Mouse (Mus musculus) spleen, postnatal 14 days (tissue): ENCODE data around the gene Eci3.
"Not testable (repeated sequence)": the region's sequence is repeated elsewhere in the genome, so short reads cannot be mapped to it uniquely, and the experiment has no call there.

ENCODE experiments used
- DNase-seq, 2 experiments: peaks; one replicate each; pipeline ENCODE4 v3.0.0; 2021 to 2022; ENCODE audit warnings: low spot score in 2 of 2

Gene Eci3

DNA sequence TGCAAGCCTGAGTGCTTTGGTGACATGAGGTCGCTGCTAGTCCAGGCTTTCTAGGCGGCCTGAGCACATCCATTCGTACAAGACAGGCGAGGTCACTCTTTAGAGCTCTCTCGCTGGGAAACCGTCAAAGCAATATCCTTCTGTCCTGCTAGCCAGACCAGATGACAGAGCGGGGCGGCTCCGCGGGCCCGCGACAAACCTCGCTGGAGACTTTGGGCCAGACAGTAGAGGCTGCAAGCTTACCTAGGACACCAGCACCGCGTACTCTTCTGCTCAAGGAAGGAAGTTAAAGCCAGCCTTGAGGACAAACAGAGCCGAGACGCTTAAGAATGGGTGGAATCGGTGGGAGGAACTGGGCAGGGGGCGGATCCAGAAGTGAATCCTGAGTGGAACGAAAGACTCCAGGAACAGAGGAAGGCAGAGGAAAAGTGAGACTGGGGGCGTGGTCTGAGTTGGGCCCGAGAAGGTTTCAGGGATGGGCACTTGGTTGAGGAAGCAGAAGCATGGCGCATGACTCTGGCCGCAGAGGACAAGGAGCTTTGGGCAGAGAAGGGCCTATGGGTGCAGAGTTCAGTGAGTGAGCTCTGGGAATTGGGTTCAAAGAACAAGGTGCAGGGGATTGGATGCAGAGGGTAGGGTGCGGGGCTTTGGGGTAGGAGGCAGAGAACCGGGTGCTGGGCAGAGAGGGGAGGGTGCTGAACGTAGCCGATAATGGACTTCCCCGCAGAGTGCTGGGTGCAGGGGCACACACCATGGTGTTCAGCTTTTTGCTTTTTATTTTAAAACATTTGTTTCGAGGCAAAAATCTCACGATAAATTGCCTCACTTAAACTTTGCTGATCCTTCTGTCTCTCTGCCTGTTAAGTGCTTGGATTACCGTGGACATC is at the start of gene Eci3:
TSS of gene Eci3 (minus strand) at position 300 of the 887 bp plus-strand sequence.
- no peak for DNase-seq

DNA sequence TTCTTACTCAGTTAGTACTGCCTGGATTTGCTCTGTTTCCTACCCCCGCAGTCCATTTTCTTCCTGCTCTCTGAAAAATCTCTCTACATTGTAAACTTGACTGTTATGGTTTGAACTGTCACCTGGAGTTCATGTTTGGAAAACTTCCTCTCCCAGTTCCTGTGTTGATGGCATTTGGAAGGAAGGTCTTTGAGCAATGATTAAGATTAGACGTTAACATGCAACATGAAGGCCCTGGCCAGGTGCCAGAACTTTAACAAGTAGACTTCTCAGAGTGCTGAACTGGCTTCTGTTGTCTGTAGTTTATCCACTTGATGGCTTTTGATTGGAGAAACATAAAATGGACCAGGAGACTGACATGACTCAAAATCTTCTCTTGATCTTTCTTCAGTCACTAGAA is 32.3 kb upstream of the Eci3 start:
- no peak for DNase-seq

DNA sequence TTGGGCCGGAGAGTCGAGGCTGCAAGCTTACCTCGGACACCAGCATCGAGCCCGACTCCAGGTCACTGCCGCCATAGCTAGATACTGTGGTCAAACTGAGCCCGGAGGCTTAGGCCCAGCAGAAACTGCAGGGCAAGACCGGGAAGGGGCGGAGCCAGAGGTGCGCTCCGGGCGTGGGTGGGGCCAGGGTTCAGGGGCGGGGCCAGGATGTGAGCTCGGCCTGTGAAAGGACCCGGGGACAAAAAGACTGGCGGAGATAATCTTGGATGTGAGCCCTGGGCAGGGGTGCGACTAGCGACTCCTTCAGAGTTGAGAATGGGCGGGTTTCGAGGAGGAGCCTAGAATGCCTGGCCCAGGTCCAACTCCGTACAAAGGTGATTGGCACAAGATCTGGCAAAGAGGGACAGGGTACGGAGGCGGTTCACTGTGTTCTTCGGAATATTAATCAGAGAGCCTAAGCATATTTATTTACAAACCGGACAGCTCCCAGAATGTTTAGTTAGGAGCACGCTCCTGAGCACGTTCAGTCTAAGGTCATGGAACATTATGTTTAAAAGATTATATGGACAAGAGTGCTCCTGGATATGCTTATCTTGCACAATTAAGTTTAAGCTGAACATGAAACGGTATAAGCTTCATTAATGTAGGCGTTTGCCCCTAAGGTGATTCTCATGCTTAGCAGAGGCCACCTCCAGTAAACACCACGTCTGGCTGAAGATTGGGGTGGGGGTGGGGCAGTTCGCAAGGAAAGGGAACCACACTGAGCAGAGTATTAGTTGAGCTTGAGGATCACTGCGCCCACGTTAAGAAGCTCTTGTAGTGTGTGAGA is 30.6 kb upstream of the Eci3 start:
- DNase-seq: peak; percentile 89 to 91

DNA sequence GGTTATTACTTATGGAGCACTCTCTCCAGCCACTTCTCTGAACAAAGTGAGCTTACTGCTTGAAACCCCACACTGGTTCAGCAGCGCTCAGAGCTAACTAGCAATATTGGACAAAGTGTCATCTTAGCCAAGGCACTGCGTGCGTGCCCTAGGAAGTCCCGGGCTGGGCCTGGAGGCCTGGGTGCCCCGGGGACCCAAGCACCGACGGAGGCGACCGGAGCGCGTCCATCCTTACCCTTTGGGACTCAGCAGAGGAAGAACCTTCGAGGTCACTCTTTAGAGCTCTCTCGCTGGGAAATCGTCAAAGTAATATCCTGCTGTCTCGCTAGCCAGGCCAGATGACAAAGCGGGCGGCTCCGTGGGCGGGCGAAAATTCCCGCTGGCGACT is 30.0 kb upstream of the Eci3 start:
- DNase-seq: no peak

DNA sequence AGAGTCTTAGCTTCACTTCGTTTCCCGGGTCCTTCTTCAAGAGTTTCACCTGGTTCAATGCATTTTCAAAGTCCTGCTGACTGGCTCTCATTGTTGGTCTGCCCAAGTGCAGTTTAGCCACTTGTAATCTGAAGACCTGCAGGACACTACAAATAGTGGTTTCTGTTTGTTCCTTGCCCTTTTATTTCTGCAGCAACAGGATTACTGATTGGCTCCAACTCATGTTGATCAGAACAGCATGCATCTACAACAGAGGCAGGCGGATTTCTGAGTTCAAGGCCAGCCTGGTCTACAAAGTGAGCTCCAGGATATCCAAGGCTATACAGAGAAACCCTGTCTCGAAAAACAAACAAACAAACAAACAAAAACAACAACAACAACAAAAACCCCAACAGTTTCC is 29.5 kb upstream of the Eci3 start:
- no peak for DNase-seq

DNA sequence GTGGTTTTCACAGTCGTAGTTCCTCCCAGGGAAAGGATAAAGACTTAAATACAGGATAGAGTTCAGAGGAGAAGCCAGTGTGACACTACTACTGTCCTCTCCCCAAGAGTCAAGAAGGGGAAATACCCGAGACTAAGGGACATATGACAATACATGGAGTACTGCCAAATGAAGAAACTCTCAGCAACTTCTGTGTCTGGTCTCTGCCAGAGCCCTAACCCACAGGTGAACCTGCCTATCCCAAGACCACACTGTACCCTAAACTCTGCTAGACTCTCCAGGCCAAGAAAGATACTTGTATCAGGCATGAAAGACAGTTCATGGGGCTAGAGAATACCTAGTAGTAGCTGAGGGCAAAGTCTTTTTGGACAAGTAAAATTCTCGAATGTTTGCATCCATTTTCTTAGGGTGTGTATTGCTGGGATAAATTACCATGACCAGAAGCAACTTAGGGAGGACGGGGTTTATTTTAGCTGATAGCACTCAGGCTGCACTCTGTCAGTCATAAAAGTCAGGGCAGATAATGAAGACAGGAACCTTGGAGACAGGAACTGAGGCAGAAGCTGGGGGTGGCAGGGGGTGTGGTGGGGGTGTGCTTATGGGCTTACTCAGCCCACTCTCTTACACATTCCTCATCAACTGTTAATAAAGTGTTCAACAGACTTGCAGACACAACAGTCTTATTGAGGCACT is 28.1 kb upstream of the Eci3 start:
- DNase-seq: no peak

DNA sequence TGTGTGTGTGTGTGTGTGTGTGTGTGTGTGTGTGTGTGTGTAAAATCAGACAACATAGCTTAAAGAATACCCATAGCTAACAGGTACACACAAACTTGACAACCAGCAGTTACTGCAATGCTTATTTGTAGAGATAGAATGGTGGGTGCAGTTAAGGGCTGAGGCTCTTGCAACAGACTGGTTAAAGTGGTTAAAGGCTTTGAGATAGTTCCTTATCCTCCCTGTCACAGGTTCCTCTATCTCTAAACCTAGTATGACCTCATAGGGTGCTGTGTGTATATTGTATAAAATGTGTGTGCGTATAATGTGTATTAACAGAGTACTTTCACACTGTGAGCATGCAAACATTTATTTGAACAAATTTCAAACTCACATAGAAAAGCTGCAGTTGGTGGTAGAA is 19.9 kb upstream of the Eci3 start:
- not testable (repeated sequence) for DNase-seq

DNA sequence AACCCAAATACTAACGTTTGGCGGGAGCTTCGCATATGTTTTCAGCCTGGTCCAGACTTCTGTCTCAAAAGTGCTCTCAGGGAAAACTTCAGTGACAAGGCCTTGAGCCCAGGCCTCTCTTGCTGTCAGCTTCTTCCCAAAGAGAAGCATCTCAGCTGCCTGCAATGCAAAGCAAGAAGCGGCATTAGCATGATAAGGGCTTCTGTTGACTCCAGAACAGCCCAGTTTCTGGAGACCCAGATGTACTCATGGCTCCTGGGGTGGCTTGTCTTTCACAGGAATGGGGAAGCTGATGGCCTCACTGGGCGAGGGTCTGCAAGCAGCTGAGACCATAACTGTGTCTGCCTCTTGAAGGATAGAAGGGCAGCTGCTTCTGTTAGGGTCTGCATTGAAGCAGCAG is 15.0 kb upstream of the Eci3 start:
- DNase-seq: not testable (repeated sequence)

DNA sequence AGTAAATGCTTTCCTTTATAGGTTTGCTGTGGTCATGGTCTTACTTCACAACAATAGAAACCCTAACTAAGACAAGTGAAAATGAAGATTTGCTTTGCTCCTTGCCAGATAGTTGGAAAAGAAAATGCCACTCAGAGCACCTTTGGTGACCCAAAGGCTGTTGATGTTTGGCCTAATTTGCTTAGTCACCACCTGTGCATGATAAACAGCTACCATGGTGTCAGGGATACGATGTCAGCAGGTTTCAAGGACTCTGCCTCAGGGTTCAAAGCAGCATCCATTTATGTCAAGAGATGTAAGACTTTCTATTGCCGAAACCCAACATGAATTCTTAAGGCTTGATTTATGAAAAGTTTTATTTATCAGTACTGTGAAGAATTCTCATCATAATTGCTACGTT is 13.8 kb upstream of the Eci3 start:
- DNase-seq: no peak

DNA sequence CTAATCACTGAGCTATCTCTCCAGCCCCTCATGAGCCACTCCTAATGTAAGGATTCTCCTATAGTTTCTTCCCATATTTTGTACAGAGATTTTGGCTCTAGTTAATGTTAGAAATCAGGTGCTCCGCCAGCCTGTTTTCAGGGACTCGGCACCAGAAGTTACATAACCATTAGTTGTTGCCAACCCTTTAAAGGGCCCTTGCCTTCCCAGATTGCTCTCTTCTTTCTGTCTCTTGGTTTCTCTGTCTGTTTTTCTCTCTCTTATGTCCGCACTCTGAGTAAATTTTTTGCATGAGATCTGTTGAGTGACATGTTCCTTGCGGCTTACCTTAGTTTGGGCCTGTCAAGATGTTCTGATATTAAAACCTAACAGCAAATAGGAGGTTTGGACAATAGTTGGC is 12.5 kb upstream of the Eci3 start:
- no peak for DNase-seq

DNA sequence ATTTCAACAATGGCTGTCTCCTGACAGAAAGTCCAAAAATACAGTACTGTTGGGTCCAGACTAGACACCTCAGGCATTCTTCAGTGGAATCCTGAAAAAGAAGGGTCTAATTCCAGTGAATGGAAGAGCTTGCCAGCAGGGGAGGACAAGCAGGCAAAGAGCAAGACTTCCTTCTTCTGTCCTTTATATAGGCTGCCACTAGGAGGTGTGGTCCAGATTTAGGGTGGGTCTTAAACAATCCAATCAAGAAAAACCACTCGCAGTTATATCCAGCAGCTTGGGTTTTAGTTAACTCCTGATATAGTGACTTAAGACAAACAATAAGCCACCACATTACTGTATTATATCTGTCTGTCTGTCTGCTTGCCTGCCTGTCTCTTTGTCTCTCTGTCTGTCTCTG is 10.2 kb upstream of the Eci3 start:
- DNase-seq: no peak

DNA sequence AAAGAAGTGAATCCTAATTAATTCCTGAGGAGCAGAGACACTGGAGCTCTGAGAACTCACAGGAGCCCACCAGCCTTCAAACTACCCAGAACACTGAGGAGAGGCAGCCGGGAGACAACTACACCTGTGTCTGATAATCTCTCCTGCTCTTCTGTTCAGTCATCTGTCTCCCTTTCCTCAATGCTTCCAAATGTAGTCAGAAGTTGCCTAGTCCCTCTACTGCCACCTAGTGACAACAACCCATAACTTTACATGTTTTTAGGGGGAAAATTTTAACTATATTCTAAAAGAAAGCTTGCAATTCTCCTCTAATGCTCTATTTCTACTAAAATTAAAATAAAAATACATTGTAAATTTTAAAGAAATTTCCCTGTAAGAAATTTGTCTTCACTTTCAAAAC is 9.5 kb upstream of the Eci3 start:
- DNase-seq: no peak

DNA sequence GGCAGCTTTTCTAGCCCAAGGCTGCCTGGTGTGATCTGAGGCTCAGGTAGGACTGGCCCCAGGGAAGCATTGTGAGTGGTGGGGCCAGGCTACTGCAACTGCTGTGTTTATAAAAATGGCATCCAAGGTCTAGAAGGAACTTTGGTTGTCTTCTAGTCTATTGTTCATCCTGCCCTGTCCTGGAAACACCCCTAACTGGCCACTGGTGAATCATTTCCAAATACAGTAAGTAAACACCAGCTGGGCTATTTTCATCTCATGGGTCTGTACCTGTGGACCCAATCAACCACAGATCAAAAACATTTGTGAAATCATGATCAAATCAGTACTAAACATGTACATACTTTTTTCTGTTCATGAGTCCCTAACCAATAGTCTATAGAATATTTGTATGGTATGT is 8.8 kb upstream of the Eci3 start:
- DNase-seq: not testable (repeated sequence)

DNA sequence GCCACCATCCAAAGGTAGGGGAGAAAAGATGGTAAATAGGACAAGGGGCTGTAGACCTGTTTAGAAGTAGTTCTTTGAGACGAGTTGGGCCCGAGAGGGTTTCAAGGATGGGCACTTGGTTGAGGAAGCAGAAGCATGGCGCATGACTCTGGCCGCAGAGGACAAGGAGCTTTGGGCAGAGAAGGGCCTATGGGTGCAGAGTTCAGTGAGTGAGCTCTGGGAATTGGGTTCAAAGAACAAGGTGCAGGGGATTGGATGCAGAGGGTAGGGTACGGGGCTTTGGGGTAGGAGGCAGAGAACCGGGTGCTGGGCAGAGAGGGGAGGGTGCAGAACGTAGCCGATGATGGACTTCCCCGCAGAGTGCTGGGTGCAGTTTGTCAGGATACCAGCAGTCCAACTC is 2.0 kb upstream of the Eci3 start:
- not testable (repeated sequence) for DNase-seq

DNA sequence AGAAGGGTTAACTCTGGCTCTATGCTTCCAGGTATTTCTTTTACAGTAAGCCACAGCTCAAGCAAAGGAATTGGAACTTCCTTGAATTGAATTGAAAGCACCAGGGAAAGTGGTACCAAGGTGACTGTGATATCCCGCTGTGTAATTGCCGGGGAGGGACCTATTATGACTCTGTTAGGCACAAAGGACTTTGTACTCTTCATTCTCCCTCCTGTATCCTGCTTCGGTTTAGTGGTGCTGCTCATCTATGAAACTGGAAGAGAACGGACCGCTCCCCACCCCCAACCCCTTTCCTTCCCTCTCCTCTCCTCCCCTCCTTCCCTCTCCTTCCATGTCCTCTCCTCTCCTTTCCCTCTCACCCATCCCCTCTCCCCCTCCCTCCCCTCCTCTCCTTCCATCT is 1.3 kb upstream of the Eci3 start:
- no peak for DNase-seq

DNA sequence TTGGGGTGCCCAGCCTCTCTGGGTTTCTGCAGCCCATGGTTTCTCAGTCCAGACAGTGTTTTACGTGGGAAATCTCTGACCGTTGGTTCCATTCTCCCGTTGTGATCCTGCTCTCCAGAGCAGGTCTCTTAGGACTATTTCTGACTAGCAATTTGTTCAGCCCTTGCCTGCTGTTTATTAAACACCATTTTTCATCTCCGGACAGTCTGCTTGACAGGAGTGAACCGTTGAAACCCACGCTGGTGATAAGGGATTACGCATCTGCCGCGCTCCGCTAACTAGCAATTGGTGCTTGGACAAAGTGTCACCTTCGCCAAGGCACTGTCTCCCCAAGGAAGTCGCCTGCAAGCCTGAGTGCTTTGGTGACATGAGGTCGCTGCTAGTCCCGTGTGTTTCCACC is 809 bp upstream of the Eci3 start:
- no peak for DNase-seq

DNA sequence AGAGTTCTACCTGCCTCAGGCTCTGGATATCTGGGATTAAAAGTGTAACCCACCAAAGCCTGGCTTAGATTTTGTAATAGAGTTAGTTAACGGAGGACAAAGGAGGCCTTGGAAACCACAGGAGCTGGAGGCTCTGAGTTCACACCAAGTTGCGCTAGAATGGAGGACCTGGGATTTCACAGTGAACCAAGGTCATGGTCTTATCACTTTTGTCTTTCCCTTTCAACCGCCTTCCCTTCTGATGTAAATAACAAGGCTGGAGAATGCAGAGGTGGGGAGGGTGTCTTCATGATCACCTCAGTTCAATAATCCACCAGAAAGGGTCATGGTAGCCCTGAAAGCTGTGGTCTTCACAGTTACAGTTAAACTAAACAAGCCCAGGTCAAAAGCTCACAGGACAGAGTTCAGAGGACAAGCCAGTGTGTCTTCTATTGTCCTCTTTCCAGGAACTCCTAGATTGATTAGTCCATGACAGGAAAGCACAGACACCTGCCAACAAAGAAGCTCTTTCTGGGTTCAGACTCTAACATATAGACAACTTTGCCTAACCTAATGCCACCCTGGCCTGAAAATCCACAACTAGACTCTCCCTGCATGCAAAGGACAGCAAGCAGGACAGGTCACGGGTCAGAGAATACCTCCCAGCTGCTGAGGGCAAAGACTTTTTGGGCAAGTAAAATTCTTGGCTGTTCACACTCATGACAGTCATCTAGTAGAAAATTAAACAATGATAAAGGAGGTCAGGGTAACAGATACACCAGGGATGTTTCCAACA is 2.4 kb downstream of the Eci3 start:
- no peak for DNase-seq

DNA sequence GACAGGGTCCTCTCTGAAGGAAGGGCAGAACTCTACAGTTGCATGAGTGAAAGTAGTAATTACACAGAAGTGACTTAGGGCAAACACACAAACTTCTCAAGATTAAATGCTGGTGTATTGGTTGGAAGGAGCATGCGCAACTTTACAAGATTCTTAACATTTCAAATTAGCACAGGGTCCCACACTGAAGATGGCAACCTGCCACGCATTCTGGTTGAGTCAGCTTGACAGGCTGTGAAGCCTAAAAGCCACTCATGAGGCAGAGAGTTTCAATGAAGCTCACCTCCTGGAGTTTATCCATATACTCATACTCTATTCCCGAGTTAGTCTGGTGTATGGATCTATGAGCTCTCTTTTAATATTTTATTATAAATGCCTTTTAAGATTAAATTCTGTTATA is 5.5 kb downstream of the Eci3 start:
- not testable (repeated sequence) for DNase-seq

DNA sequence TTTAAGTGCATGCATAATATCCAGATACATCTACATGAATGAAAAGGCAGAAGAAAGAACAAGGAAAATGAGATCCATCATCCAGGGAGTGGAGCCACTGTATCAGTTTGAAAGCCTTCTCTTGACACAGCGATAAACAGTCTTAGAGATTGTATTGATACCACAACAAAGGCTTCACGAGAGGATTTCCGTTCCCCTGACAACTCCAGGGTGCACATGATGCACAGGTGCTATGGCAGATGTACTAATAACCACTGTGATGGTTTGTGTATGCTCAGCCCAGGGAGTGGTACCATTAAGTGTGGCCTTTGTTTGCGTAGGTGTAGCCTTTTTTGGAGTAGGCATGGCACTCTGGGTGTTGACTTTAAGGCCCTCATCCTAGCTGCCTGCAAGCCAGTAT is 6.7 kb downstream of the Eci3 start:
- no peak for DNase-seq

DNA sequence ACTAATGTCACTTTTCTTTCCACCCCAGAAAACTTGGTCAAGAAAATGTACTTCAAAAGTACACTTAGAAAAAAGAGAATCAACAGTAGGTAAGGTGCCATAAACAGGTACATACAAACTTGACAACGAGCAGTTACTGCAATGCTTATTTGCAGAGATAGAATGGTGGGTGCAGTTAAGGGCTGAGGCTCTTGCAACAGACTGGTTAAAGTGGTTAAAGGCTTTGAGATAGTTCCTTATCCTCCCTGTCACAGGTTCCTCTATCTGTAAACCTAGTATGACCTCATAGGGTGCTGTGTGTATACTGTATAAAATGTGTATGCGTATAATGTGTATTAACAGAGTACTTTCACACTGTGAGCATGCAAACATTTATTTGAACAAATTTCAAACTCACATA is 12.2 kb downstream of the Eci3 start:
- not testable (repeated sequence) for DNase-seq

DNA sequence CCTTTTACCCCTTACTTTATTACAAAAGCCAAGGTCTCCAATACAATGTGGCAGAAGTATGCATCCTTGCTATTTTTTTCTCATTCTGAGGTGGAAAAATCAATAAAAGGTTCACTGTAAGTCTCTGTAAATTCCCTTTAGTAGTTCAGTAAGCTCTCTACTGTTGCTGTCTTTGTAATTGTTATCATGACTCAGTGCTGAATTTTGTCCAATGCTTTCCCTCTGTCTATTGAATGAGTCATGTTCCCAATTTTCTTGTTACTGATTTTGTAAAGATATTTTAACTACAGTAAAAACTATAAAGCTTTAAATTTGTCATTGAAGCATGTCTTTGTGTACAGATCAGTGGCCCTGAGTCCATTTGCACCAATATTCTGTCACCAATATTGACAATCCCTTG is 21.2 kb downstream of the Eci3 start:
- DNase-seq: no peak
